Comparison of ENCODE assay signal across 1 mouse cellular context in genomic region chr17:35812736-35813135, GRCm38 (mm10).
TF ChIP-seq lines count a peak whose summit lies in the region.

No protein-coding gene starts in this region.

TF ChIP-seq in myocyte, 11 proteins besides CTCF, POLR2A, EP300 and RAD21 (continued from another document):
- no peak for TF ChIP-seq TCF3 (IDR thresholded peaks at IDR 0.05; ENCODE audit: insufficient read length, low read depth)
- no peak for TF ChIP-seq MYOG (IDR thresholded peaks at IDR 0.05; ENCODE audit: control insufficient read depth in 1 of 3, insufficient read depth in 1 of 3, insufficient read length in 2 of 3, low read depth in 2 of 3)
- TF ChIP-seq REST (IDR thresholded peaks at IDR 0.05; ENCODE audit: insufficient read depth, insufficient read length): no peak
- no peak for TF ChIP-seq TCF12 (IDR thresholded peaks at IDR 0.05; ENCODE audit: insufficient read depth, poor library complexity, severe bottlenecking)
